Mouse (Mus musculus): ENCODE results near the gene Dennd5a. TPM values are rescaled to one million over a fixed set of nuclear protein-coding genes. Genes with fewer than 3 reads are reported as not detected.
"Not testable (repeated sequence)": the region's sequence is repeated elsewhere in the genome, so short reads cannot be mapped to it uniquely, and the experiment has no call there.

The Dennd5a gene
- total RNA-seq (2021) = 100 to 1,000 TPM; 220 to 237 TPM

DNA sequence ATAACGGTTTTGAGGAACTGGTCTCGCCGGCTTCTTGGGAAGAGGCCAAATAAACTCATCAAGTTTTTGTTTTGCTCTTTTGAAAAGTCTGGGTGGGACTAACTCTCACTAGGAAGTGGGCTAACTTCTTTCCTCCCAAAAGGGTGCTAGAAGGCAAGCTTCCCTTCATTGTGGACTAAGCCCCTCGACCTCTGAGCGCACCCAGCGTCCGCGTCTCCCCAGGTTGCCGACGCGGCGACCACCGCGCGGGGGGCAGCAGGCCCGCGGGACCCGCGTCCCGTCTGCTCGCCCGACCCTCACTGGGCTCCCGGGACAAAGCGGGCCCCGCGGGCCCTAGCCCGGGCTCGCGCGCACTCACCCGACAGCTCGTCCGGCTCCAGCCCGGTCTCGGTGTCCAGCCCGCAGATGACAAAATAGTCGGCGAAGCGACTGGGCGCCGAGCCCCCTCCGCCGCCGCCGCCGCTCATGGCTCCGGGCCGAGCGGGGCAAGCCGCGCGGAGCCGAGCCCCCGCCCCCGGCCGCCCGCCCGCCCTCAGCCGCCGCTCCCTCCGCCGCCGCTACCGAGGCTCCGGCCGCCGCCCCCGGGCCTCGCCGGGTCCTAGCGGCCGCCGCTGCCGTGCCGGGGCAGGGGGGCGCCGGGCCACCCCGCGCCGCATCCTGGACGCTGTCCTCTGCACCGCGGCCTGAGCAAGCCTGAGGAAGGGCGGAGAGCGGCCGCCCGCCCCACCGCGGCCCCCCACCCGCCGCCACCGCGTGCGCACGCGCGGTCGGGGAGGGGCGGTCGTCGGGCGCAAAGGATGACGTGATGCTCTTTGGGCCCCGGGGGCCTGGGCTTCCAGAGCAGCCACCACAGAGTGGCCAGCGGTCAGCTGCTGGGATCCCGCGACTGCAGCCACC is at the start of gene Dennd5a:
Gene Dennd5a, minus strand, starts transcription at position 755 of the 897 bp plus-strand sequence.
- intact Hi-C loops (cut with DNase I) = loop anchor here (1.0 kb wide), 1 partner anchor 26 kb away; the partner anchor contains the start of gene Tmem41b
- DNase-seq (ENCODE audit: low spot score in 2 of 2) = peak; percentile 80 to 82

DNA sequence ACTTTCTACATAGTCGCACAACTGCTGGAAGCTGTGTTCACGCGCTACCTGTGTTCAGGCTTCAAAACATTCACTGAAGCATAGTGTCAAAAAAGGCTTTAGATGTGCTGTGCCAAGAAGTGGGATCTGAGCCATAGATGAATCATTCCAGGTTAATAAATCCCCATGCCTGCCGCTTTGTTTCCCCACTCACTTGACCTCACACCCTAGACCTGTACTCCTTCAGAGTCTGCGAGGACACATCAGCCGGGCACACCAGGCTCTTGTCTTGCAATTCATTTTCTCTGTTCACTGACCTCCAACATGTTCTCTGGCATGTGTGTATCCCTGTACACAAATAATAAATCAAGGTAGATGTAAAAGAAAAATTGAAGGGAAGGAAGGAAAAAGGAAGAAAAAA is 48.8 kb upstream of the Dennd5a start:
- intact Hi-C loops (cut with DNase I) = no loop called here
- no peak for DNase-seq (ENCODE audit: low spot score in 2 of 2)

DNA sequence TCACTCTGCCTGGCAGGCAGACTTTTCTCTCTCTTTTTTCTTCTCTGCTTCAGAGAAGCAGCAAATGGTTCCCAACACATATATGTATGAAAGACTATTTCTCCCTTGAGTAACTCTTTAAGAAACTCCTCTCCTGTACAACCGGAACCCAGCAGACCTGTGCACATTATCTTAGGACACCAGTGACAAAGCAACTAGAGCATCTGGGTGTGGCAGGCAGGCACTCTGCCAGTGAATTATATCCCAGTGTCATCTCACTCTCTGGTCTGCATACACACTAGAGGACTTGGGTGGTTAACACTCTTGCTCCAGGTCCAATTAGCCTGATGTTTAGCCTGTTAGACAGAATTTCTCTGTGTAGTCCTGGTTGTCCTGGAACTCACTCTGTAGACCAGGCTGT is 48.2 kb upstream of the Dennd5a start:
- intact Hi-C loops (cut with DNase I) = no loop called here
- DNase-seq (ENCODE audit: low spot score in 2 of 2) = no peak

DNA sequence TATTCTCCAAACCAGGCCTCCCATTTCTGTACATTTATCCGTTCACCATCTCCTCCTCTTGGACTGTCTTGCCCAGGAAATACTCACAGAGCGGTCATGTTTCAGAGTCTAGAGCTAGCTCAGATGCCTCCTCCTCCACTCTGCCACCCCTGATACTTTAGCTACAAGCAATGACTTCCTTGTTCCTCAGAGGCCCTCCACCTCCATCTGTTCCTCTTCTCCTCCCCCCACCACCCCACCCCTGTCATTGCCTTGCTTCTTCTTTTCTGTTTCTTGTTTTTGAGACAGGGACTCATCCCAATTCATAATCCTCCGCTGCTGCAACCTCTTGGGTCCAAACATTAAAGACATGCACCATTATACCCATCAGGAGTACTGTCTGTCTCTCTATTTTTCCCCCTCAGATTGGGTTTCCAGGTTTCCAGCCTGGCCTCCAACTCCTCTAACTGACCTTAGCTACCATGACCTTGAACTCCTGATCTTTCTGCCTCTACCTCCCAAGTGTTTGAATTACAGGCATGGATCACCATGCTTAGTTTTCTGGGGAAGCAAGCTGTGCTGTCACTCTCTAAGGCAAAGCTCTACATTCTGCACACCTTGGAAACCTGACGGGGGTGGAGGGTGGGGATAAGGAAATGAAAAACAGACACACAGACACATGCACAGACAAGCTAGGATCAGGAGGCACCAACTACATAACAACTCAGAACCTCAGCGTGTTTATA is 46.4 kb upstream of the Dennd5a start:
- DNase-seq (ENCODE audit: low spot score in 2 of 2) = no peak
- intact Hi-C loops (cut with DNase I) = no loop called here

DNA sequence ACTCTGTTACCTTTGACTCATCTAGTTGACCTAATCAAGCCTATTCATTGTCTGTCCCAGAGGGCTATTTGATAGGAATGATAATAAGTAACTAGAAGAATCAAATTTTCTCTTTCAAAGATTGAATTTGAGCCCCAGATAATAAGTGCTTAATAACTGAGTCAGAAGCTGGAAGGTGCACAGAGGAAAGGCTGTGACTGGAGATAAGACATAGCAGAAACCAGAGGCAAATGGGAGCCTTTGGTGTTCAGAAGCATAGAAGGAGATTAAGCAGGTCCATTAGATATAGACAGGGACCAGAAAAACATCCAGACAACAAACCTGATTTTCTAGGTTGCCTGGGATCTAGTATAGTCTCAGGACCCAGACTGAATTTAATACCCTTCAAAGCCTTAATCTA is 45.7 kb upstream of the Dennd5a start:
- intact Hi-C loops (cut with DNase I) = no loop called here

DNA sequence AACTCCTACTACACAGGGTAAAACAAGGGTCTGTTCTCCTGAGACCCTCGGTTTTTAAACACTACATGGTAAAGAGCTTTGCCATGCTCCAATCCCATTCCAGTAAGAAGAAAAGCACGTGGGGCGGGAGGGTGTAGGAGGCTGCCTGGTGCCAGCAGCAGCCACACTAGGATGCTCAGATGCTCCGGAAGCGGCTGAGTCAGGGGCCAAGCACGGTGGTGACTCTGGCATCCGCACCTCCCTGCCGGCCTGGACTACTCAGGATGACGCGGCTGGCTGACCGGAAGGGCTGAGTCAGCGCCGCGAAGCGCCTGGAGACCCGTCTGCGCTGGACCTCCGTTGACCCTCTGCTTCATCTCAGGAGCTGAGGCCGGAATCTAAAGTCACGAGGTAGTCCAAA is 42.7 kb upstream of the Dennd5a start:
- intact Hi-C loops (cut with DNase I) = no loop called here
- peak; percentile 27 to 41 for DNase-seq (ENCODE audit: low spot score in 2 of 2)

More for the DNA sequence above, 45.7 kb upstream of the Dennd5a start:
- no peak for DNase-seq (ENCODE audit: low spot score in 2 of 2)

DNA sequence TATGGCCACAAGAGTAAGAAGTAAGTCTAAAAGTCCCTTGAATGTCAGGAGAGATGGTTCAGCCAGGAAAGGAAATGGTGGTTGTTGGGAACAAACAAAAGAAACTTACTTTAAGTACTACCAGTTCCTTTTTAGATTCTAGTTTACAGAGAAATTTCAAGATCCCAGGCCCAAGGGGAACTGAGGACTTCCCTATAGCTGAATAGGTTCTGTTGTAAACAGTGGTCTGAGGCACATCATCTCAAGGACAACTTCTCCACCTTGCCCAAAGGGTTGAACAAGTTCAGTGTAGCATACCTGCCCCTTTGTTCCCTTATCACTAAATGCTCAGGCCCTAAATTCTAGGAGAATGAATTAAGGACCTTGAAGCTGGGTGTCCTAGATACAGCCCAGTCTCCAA is 41.8 kb upstream of the Dennd5a start:
- intact Hi-C loops (cut with DNase I) = no loop called here

DNA sequence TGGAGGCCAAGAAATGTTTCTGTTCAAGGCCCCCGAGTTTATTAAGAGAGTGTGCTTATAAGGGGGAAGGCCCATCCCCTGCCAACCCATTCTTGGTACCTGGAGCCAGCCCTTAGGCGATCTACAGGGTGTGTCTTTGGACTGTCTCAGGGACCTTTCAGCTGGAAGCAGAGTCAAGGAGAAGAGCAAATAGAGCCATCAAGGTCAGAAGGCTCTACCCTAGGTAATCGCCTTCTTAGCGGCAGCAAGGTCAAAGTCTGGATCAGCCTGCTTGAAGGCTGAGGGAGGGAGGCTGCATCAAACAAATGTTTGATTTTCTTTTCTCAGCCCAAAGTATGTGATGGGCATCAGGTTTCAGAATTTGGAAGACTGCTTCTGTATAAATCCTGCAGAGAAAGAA is 38.1 kb upstream of the Dennd5a start:
- no peak for DNase-seq (ENCODE audit: low spot score in 2 of 2)
- intact Hi-C loops (cut with DNase I) = no loop called here

More for the DNA sequence above, 41.8 kb upstream of the Dennd5a start:
- DNase-seq (ENCODE audit: low spot score in 2 of 2) = no peak

DNA sequence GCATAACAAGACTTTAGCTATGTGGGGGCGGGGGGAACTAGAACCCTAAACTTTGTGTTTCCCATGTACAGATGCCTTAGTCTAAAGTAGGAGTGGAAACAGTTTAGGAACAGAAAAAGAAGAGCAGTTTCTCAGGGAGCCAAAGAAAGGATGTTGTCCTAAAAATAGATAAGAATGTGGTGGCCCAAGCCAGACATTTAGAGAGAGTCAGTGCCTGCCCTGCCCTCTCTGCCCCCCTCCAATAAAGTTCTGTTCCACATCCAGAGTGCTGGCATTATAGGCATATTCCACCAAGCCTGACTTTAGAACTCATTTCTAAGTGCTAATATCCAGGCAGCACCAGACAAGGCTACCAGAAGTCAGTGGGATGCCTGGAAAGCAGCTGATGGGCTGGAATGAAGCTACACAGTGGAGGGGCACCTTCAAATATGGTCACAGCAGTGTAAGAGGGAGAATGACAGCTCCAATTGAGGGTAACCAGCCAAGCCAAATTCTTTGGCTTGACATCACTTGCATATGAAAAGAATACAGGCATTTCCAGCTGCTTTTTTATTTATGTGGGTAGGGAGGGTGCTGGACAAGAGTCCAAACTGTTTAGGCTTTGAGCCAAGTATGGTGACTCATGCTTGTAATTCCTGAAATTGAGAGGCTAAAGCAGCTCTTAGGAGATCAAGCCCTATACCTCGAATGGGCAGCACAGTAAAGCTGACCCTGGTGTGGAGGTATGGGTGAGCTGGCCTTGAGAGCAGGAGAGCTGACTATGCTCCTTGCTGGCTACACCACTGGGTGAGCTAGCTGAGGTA is 33.1 kb upstream of the Dennd5a start:
- DNase-seq (ENCODE audit: low spot score in 2 of 2) = peak in 1 of 2 experiments; percentile 17
- intact Hi-C loops (cut with DNase I) = no loop called here

DNA sequence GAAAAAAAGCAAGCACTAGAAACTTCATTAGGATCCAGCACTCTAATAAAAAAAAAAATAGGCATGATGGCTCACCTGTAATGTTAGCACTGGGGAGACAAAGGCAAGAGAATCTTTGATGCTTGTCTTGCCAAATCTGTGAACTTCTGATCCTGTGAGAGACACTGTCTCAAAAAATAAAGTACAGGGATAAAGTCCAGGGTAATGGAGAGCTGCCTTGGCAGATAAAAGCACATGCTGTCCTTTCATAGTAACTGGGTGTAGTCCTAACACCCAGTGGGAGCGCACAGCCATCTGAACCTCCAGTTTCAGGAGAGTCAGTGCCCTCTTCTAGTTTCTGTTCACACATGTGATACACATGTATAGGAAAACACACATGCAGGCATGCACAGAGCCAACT is 31.0 kb upstream of the Dennd5a start:
- intact Hi-C loops (cut with DNase I) = no loop called here
- no peak for DNase-seq (ENCODE audit: low spot score in 2 of 2)

DNA sequence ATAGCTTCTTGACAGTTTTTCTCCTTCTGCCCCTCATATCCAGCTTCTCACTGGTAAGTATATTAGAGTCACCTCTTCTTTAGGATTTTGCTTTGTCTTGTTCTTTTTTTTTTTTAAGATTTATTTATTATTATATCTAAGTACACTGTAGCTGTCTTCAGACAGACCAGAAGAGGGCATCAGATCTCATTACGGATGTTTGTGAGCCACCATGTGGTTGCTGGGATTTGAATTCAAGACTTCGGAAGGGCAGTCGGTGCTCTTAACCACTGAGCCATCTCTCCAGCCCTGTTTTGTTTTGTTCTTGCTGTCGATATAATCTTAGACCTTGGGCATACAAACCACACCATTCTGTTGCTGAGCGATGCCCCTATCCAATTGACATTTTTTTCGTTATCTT is 26.5 kb upstream of the Dennd5a start, which contains the start of gene Tmem41b:
Gene Tmem41b, minus strand, starts transcription at position 155 of the 400 bp plus-strand sequence.
- DNase-seq (ENCODE audit: low spot score in 2 of 2) = peak; percentile 21 to 38
- intact Hi-C loops (cut with DNase I) = loop anchor here (1.0 kb wide), 3 partner anchors 26 to 75 kb away; partner anchors contain the start of genes Dennd5a, Ipo7 and Zfp143

DNA sequence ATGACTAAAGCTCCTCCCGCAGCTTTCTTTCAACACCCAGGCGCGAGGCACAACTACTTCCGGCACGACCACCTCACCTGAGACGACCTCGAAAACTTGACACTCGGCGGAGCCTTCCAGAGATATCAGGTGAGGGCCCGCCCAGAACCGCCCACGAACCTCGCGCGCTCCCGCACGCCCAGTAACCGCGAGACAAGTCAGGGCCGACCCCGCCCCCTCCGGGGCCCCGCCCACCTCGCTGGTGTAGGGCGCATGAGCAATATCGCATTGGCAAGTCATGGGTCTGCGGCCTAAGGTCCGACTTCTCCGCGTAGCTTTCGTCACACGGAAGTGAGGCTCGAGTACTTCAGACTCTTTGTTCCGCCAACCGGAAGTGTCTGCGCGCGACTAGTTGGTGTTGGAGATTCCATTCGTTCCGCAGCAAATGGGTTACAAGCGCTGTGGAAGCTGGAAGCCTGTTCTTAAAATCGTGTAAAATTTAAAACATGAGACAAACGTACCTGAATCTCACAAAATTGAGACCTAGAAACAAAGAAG is 25.9 kb upstream of the Dennd5a start:
- peak; percentile 99 for DNase-seq (ENCODE audit: low spot score in 2 of 2)
- intact Hi-C loops (cut with DNase I) = loop anchor here (1.0 kb wide), 3 partner anchors 26 to 75 kb away; partner anchors contain the start of genes Dennd5a, Ipo7 and Zfp143

DNA sequence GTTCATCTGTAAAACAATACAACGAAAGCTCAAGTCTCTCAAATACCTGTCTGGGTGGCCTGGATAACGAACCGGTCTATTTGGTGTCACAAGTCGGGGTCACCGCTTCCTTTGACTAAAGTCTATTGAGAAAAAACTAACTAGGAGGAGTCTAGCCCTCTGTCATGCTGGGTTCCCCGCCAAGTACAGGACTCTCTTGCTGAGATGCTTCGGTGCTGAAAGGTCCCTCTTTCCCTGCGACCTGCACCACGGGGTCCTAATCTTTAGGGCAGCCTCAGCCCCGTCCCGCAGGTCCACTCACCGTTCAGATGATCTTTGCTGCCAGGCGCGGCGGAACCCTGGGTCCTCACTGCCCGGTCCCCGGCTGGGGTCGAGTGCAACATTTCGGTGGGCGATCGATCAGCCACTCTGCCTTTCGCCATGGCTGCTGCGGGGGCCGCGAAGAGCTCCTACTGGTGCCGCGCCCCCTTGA is 25.4 kb upstream of the Dennd5a start:
- no peak for DNase-seq (ENCODE audit: low spot score in 2 of 2)
- intact Hi-C loops (cut with DNase I) = loop anchor here (1.0 kb wide), 3 partner anchors 25 to 76 kb away; partner anchors contain the start of genes Dennd5a, Ipo7 and Zfp143

DNA sequence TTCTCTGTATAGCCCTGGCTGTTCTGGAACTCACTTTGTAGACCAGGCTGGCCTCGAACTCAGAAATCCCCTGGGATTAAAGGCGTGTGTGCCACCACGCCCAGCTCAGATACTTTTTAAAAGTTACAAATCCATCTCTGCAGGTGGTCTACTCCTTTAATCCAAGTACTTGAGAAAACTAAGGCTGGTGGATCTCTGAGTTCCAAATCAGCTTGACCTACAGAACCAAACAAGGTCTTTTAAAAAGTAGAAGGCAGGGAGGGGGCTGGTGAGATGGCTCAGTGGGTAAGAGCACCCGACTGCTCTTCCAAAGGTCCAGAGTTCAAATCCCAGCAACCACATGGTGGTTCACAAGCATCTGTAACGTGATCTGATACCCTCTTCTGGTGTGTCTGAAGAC is 24.3 kb upstream of the Dennd5a start:
- intact Hi-C loops (cut with DNase I); DNase-seq (ENCODE audit: low spot score in 2 of 2): not testable (repeated sequence)

DNA sequence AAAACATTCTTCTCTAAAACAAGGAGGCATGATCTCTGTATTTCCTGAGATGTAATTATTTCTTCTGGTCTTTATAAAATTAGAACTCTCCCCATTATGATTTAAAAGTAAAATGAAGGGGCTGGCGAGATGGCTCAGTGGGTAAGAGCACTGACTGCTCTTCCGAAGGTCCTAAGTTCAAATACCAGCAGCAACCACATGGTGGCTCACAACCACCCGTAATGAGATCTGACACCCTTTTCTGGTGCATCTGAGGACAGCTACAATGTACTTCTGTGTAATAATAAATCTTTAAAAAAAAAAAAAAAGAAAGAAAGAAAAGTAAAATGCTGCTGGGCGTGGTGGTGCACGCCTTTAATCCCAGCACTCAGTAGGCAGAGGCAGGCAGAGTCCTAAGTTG is 16.9 kb upstream of the Dennd5a start:
- intact Hi-C loops (cut with DNase I) = loop anchor here (2.0 kb wide), 1 partner anchor 84 kb away; the partner anchor contains the start of gene Zfp143
- DNase-seq (ENCODE audit: low spot score in 2 of 2) = peak in 1 of 2 experiments; percentile 23

DNA sequence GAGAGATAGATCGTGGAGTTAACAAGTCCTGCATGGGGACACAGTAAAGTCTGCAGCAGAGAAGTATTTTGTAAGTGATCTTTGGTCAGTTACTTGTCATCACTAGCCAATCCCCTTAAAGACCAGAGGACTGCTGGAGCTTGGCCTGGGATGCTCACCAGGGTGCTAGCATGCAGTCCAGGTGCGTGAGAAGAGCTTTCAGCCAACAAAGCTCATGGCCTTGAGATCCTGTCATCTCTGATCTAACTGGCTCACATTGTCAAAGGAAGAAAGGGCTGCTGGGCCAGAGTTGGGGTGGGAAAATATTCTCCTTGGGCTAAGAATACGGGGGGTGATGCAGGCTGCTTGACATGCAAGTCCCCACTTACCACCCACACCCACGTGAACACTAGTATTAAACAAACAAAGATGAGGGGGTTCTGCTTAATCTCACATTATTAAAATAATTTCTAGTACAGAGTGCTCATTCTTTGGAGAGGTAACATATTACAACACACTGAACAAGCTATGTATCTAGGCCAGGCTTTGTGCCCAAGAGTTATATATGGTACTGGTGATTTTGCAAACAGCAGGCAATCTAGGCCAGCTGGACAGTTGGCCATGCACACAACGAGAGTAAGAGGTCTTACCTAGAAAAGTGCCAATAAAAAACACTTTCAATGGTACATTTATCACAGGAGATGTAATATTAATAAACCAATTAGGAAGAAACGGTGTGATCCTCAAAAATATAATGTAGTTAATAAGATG is 15.9 kb upstream of the Dennd5a start:
- intact Hi-C loops (cut with DNase I) = loop anchor here (2.0 kb wide), 1 partner anchor 85 kb away; the partner anchor contains the start of gene Zfp143
- peak in 1 of 2 experiments; percentile 32 for DNase-seq (ENCODE audit: low spot score in 2 of 2)

DNA sequence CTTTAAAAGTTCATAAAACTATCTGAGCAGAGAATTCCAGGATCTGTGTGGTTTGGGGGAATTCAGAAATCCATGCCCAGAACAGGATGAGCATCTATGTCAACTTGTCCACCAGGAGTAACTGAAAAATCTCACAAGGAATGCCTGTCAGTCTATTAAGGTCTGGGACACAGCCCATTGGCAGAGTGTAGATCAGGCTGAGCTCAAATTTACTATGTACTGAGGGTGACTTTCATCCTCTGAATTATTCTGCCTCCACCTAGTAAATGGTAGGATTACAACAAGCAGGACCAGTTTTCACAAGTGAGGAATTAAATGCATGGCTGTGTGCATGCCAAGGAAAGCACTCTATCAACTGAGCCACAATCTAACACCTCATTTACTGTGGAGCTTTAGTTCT is 9.3 kb upstream of the Dennd5a start:
- DNase-seq (ENCODE audit: low spot score in 2 of 2) = no peak
- intact Hi-C loops (cut with DNase I) = no loop called here

DNA sequence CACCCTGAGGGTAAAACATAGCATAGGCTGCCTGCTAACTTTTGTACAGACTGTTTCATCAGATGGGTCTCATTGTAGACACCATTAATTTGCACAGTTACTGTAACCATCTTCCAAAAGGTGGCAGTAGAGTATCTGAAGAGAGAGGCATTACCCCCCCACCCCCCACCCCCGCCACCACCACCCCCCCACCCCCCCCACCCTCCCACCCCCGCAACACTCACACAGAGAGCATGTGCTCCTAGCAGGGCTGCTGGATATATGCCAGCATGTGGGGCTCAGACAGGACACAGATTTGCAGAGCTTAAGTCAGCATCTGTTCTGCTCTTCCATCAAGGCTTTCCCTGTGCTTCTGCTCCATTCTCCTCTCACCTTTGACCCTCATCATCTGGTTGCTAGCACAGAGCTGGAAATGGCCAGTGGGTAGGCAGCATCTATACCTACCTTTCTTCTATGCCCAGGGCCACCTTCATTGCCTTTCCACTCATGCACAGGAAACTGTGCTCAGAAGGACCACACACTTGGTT is 8.7 kb upstream of the Dennd5a start:
- peak in 1 of 2 experiments; percentile 24 for DNase-seq (ENCODE audit: low spot score in 2 of 2)
- intact Hi-C loops (cut with DNase I) = no loop called here

Data from left cerebral cortex, postnatal 25 days (tissue).